Mouse (Mus musculus) stomach, postnatal 0 days (tissue): ENCODE results near the gene Ank2.

Source experiments
- CTCF ChIP-seq: IDR thresholded peaks from 2 replicates; pipeline ENCODE4 v1.5.1; 2016; ENCODE audit warnings: antibody characterized with exemption, low read depth, mild to moderate bottlenecking, moderate library complexity
- EP300 ChIP-seq: optimal IDR thresholded peaks from 2 replicates; pipeline ENCODE3; 2016; ENCODE audit warnings: antibody characterized with exemption

DNA sequence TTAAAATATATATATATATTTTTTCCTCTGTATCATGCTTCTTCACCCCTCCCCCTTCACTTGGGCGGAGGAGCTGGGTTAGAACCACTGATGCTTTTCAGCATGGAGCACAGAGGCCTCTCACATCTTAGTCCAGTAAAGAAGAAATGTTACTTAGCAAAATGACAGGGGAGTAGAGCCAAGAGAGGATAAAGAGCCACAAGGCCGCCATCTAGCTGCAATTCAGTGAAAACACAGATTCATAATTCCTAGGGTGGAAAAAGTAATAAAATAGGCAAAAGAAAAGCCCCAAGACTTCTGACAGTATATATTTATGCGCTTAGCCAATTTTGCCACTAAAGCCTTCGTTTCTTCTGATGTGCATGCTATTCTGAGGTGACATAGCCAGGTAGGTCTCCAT, 503.2 kb downstream of the Ank2 start:
- TF ChIP-seq EP300 (no peak), CTCF (peak; percentile 71)
